In genomic region chr16:95951471-95951870, GRCm38 (mm10) we compare ENCODE assay signal across 26 mouse cellular contexts.
"Had no signal": no experiment of that assay in that cellular context is flagged by ENCODE, and none has a peak within 500 bp of the region (broad histone marks: within the 10 kb centered on the region; RNA-seq: fewer than 3 reads in every experiment).

No protein-coding gene starts in this region.

- H3K9ac ChIP-seq: embryonic facial prominence, embryonic 12.5 days; embryonic facial prominence, embryonic 13.5 days; embryonic facial prominence, embryonic 15.5 days; forebrain, embryonic 12.5 days; forebrain, embryonic 13.5 days; forebrain, embryonic 15.5 days; forebrain, postnatal 0 days had no signal

- H3K4me3 ChIP-seq: embryonic facial prominence, embryonic 10.5 days; embryonic facial prominence, embryonic 12.5 days; embryonic facial prominence, embryonic 13.5 days; embryonic facial prominence, embryonic 15.5 days; erythroblast, embryonic 14.5 days; forebrain, embryonic 10.5 days; forebrain, embryonic 12.5 days; forebrain, embryonic 13.5 days; forebrain, embryonic 15.5 days; heart, adult 2 months; heart, embryonic 10.5 days had no signal

- H3K4me2 ChIP-seq: embryonic facial prominence, embryonic 12.5 days; embryonic facial prominence, embryonic 13.5 days; embryonic facial prominence, embryonic 15.5 days; forebrain, embryonic 12.5 days; forebrain, embryonic 13.5 days; forebrain, embryonic 15.5 days had no signal

- H3K27me3 ChIP-seq: embryonic facial prominence, embryonic 12.5 days; embryonic facial prominence, embryonic 13.5 days; embryonic facial prominence, embryonic 15.5 days; forebrain, embryonic 12.5 days; forebrain, embryonic 13.5 days; forebrain, embryonic 15.5 days had no signal

- DNase-seq: cerebellum, adult 9-11 months; cerebellum, postnatal 10 days; cerebellum, postnatal 14 days; cerebellum, postnatal 25 days; cerebellum, postnatal 36 days; embryo, embryonic 11 days; forebrain, postnatal 0 days; gastrocnemius, postnatal 10 days; gastrocnemius, postnatal 14 days; gastrocnemius, postnatal 25 days; gastrocnemius, postnatal 36 days; heart, adult 11 months; heart, adult 18-20 months; heart, adult 2 months had no signal

- H3K4me1 ChIP-seq: embryonic facial prominence, embryonic 12.5 days; forebrain, embryonic 10.5 days; forebrain, embryonic 12.5 days; forebrain, embryonic 13.5 days; forebrain, embryonic 15.5 days; heart, embryonic 10.5 days had no signal

- H3K36me3 ChIP-seq: embryonic facial prominence, embryonic 10.5 days; embryonic facial prominence, embryonic 12.5 days; embryonic facial prominence, embryonic 13.5 days; embryonic facial prominence, embryonic 15.5 days; forebrain, embryonic 10.5 days; forebrain, embryonic 12.5 days; forebrain, embryonic 15.5 days; heart, embryonic 10.5 days had no signal

- ATAC-seq: forebrain, embryonic 13.5 days; forebrain, embryonic 14.5 days; forebrain, embryonic 15.5 days; forebrain, embryonic 16.5 days had no signal

- H3K27ac ChIP-seq: embryonic facial prominence, embryonic 10.5 days; embryonic facial prominence, embryonic 12.5 days; embryonic facial prominence, embryonic 13.5 days; embryonic facial prominence, embryonic 15.5 days; forebrain, embryonic 10.5 days; forebrain, embryonic 12.5 days; forebrain, embryonic 13.5 days; forebrain, embryonic 15.5 days; heart, adult 2 months; heart, embryonic 10.5 days had no signal

- H3K9me3 ChIP-seq: embryonic facial prominence, embryonic 10.5 days; embryonic facial prominence, embryonic 12.5 days; embryonic facial prominence, embryonic 13.5 days; embryonic facial prominence, embryonic 15.5 days; forebrain, embryonic 10.5 days; forebrain, embryonic 12.5 days; forebrain, embryonic 15.5 days; heart, embryonic 10.5 days had no signal
